Mouse (Mus musculus): ENCODE measurements around the gene Tbc1d16. TPM values are rescaled to one million over a fixed set of nuclear protein-coding genes. Genes with fewer than 3 reads are reported as not detected.

The Tbc1d16 gene
- polyA plus RNA-seq, 1 experiment from 2014 or later: 11.7 TPM

DNA sequence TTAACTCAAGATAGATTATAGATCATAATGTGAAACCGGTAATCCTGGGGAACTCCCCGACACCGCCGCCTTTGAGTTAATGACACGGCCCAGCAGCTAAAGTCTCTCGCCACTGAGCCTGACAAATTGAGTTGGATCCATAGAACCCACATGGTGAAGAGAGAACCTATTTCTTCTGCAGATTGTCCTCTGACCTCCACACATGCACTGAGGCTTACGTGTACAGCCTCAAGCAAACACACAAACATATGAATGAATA lies 64.6 kb downstream of the Tbc1d16 start:
- Histone ChIP-seq H3K4me2 (ENCODE audit: low read depth, low read length) (no peak overlapping the region), H3K36me3 (ENCODE audit: control insufficient read depth, insufficient read depth, low read length) (no peaks in the 10 kb centered on the region), H3K4me1 (ENCODE audit: control insufficient read depth, insufficient read depth, low read length) (peaks cover 5% of the 10 kb centered on the region), H3K9ac (ENCODE audit: low read depth, low read length) (no peak overlapping the region), H3K27me3 (replicated peaks; ENCODE audit: control insufficient read depth, insufficient read depth, low read length) (no peaks in the 10 kb centered on the region), H3K27ac (replicated peaks; ENCODE audit: low read depth, low read length) (no peak overlapping the region), H3K4me3 (ENCODE audit: low read depth, low read length) (no peak overlapping the region), H3K9me3 (ENCODE audit: control insufficient read depth, low read length) (no peaks in the 10 kb centered on the region)
- ATAC-seq (ENCODE audit: low read depth) (no peak), DNase-seq (ENCODE audit: low spot score) (no peak)
- WGBS: 85% methylated on average over 7 of the region's 7 CpGs

DNA sequence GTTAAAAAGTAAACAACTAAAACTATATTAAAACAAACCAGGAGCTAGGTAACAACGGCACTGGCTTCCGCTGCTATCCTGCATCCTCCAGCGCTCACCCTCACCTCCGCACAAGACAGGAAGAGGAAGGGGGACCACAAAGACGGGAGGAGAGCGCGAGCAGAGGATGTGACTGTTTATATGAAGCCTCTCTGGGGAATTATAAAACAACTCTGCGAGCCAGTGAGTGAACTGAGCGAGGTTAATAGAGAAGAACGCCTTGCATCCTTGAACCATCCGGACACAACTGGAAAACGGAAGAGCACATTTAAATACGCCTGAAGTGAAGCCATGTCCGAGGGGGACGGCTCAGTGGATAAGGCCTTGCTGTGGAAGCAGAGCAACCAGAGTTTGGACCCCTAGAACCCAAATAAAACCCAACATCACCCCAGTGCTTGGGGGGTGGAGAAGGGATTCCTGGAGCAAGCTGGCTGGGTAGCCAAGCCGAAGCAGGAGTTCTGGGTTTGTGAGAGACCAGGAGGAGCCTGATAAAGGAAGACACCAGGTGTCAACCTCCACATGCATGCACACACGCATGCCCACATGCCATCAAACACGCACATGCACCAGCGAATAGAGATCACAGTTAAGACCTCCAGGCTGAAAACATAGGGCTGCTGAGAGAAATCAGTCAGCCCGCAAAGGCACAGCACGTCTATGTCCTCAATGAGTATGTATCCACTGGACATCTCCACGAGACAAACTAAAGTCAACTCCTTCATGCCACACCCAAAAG lies 65.2 kb downstream of the Tbc1d16 start:
- no peak overlapping the region for H3K9ac ChIP-seq (ENCODE audit: low read depth, low read length)
- WGBS: 65% methylated on average over 22 of the region's 22 CpGs
- H3K9me3 ChIP-seq (ENCODE audit: control insufficient read depth, low read length): no peaks in the 10 kb centered on the region
- H3K27ac ChIP-seq (replicated peaks; ENCODE audit: low read depth, low read length): 0 out of 2 replicates have a peak overlapping the region, but pooled peaks have one; percentile 18
- ATAC-seq (ENCODE audit: low read depth): no peak
- H3K4me1 ChIP-seq (ENCODE audit: control insufficient read depth, insufficient read depth, low read length): peaks cover 10% of the 10 kb centered on the region
- DNase-seq (ENCODE audit: low spot score): peak; percentile 43
- no peak overlapping the region for H3K4me2 ChIP-seq (ENCODE audit: low read depth, low read length)
- no peaks in the 10 kb centered on the region for H3K36me3 ChIP-seq (ENCODE audit: control insufficient read depth, insufficient read depth, low read length)
- H3K27me3 ChIP-seq (replicated peaks; ENCODE audit: control insufficient read depth, insufficient read depth, low read length): no peaks in the 10 kb centered on the region
- no peak overlapping the region for H3K4me3 ChIP-seq (ENCODE audit: low read depth, low read length)

DNA sequence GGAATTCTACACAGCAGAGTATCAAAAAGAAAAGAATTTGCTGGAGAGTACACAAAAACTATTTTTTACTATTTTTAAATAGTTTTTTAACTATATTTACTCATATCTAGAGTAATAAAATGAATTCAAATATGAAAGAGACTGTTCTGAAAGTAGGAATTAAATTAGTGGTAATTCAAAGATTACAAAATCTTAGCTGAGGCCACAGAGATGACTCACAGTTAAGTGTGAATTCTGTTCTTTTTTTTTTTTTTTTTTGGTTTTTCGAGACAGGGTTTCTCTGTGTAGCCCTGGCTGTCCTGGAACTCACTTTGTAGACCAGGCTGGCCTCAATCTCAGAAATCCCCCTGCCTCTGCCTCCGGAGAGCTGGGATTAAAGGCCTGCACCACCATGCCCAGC lies 66.6 kb downstream of the Tbc1d16 start:
- Histone ChIP-seq H3K27me3 (replicated peaks; ENCODE audit: control insufficient read depth, insufficient read depth, low read length) (no peaks in the 10 kb centered on the region; the same call in 1 of the 2 replicates), H3K4me3 (ENCODE audit: low read depth, low read length) (no peak overlapping the region), H3K9me3 (ENCODE audit: control insufficient read depth, low read length) (no peaks in the 10 kb centered on the region), H3K27ac (replicated peaks; ENCODE audit: low read depth, low read length) (no peak overlapping the region), H3K4me2 (ENCODE audit: low read depth, low read length) (no peak overlapping the region), H3K9ac (ENCODE audit: low read depth, low read length) (no peak overlapping the region), H3K36me3 (ENCODE audit: control insufficient read depth, insufficient read depth, low read length) (no peaks in the 10 kb centered on the region), H3K4me1 (ENCODE audit: control insufficient read depth, insufficient read depth, low read length) (peaks cover 25% of the 10 kb centered on the region)
- DNase-seq (ENCODE audit: low spot score) (no peak), ATAC-seq (ENCODE audit: low read depth) (no peak)
- 75% methylated on average over 2 of the region's 2 CpGs for WGBS

DNA sequence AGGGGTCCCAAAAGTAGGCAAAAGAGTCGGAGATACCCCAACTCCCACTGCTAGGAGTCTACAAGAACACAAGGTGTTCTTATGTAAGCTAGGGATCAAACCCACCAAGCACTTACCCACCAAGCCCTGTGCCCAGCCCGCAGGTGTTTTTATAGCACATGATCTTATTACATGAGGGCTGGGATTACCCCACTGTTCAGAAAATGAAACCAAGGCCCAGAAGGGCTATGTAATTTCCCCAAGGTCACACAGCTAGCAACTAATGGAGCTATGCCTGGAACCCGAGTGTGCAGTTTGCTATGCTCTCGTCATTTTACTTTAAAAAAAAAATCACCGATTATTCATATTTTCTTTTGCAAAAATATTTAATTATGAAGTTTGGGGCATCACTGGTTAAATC lies 68.2 kb downstream of the Tbc1d16 start:
- Histone ChIP-seq H3K4me1 (ENCODE audit: control insufficient read depth, insufficient read depth, low read length) (peaks cover 26% of the 10 kb centered on the region), H3K4me3 (ENCODE audit: low read depth, low read length) (no peak overlapping the region), H3K9me3 (ENCODE audit: control insufficient read depth, low read length) (no peaks in the 10 kb centered on the region), H3K9ac (ENCODE audit: low read depth, low read length) (no peak overlapping the region), H3K4me2 (ENCODE audit: low read depth, low read length) (0 out of 2 replicates have a peak overlapping the region, but pooled peaks have one; percentile 2), H3K27ac (replicated peaks; ENCODE audit: low read depth, low read length) (no peak overlapping the region), H3K36me3 (ENCODE audit: control insufficient read depth, insufficient read depth, low read length) (peaks cover 11% of the 10 kb centered on the region), H3K27me3 (replicated peaks; ENCODE audit: control insufficient read depth, insufficient read depth, low read length) (no peaks in the 10 kb centered on the region; the same call in 1 of the 2 replicates)
- 84% methylated on average over 5 of the region's 5 CpGs for WGBS
- ATAC-seq (ENCODE audit: low read depth): no peak
- no peak for DNase-seq (ENCODE audit: low spot score)

DNA sequence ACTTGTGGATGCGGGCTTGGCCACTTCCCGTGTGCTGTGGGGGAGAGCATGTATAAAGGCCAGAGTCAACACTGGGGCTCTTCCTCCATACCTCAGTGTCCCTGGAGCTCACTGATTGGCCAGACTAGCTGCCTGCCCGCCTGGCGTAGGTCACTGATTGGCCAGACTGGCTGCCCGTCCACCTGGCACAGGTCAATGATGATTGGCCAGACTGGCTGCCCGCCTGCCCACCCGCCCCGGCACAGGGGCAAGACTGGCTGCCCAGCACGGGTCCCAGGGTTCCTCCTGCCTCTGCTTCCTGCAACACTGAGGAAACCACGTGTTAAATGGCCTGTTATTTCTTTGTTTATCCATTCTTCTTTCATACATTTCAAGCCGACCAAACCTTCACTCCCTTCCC lies 68.8 kb downstream of the Tbc1d16 start:
- Histone ChIP-seq H3K9me3 (ENCODE audit: control insufficient read depth, low read length) (no peaks in the 10 kb centered on the region), H3K36me3 (ENCODE audit: control insufficient read depth, insufficient read depth, low read length) (peaks cover 15% of the 10 kb centered on the region), H3K27me3 (replicated peaks; ENCODE audit: control insufficient read depth, insufficient read depth, low read length) (no peaks in the 10 kb centered on the region; the same call in 1 of the 2 replicates), H3K9ac (ENCODE audit: low read depth, low read length) (no peak overlapping the region), H3K4me1 (ENCODE audit: control insufficient read depth, insufficient read depth, low read length) (peaks cover 26% of the 10 kb centered on the region), H3K4me3 (ENCODE audit: low read depth, low read length) (no peak overlapping the region), H3K4me2 (ENCODE audit: low read depth, low read length) (0 out of 2 replicates have a peak overlapping the region, but pooled peaks have one; percentile 2), H3K27ac (replicated peaks; ENCODE audit: low read depth, low read length) (no peak overlapping the region)
- 47% methylated on average over 11 of the region's 11 CpGs for WGBS
- peak; percentile 38 for DNase-seq (ENCODE audit: low spot score)
- ATAC-seq (ENCODE audit: low read depth): no peak

DNA sequence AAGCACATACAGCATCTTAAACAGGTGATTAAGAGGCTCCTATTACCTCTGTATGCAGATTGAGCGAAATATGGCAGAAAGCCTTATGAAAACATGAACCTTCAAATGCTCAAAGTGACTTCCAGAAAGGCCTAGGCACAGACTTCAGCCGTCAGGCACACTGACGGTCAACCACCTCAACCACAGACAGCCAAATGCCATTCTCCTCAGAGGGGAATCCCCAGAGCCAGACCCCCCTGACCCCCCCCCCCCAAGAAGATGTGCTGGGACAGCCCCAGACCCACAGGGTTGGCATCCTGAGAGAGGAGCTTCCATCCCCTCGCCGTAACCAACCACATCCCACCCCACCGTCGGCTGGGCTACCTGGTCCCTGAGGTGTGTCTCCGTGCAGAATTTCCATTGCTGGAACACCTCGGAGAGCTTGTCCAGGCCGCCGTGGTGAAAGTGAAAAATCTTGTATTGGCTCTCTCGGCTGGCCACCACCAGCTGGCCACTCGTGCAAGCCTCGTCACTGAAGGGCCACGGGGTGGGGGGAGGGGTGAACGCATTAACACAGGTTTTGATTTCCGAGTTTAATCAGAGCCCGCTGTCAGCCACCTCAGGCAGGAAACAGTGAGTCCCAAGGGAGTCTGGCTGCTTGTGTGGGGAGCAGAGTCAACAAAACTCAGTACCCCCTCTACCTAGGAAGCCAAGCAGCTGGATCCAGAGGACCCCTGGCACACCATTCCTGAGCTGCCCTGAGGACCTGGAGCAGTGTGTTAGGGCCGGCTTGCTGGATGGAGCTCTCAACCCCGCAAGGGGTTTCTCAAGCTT lies 70.7 kb downstream of the Tbc1d16 start:
- WGBS: 17% methylated on average over 20 of the region's 20 CpGs
- Histone ChIP-seq H3K4me1 (ENCODE audit: control insufficient read depth, insufficient read depth, low read length) (peaks cover 26% of the 10 kb centered on the region), H3K27ac (replicated peaks; ENCODE audit: low read depth, low read length) (no peak overlapping the region), H3K36me3 (ENCODE audit: control insufficient read depth, insufficient read depth, low read length) (peaks cover 26% of the 10 kb centered on the region), H3K9me3 (ENCODE audit: control insufficient read depth, low read length) (no peaks in the 10 kb centered on the region), H3K9ac (ENCODE audit: low read depth, low read length) (peak overlapping the region; percentile 4; the same call in 1 of the 2 replicates), H3K4me2 (ENCODE audit: low read depth, low read length) (peak overlapping the region; percentile 34), H3K4me3 (ENCODE audit: low read depth, low read length) (no peak overlapping the region), H3K27me3 (replicated peaks; ENCODE audit: control insufficient read depth, insufficient read depth, low read length) (no peaks in the 10 kb centered on the region; the same call in 1 of the 2 replicates)
- ATAC-seq (ENCODE audit: low read depth): no peak
- peak; percentile 57 for DNase-seq (ENCODE audit: low spot score)

DNA sequence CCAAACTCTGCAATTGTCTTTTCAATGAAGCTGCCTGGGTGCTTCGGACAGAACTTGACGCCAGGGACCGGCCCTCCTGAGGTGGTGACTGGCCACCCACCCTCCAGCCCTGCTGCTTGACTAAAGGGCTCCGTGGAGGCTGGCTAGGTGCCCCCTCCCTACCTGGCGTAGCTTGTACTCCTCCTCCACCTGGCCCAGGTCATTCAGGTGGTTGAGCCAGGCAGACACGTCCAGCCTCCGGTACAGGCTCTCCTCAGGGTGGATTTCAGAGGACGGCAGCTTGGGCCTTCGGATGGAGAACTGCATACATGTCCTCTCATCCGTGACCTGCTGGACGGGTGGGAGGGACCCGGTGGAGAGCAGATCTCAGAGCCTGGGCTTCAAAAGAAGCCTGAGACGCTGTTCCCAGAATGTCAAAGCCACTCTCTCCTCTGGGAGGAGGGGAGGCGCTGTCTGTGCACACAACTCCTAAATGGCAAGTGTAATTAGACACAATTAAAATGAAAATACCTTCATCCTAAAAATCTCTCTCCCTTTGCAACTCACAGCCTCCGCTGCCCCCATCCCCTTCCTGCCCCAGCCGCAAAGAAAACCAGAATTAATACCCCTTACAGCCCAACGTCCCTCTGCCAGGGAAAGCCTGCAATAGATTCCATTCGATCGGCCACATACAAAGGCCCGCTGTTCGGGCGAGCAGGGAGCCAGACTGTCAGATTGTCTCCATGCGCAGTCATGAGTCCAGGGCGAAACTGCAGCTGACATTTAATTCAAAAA lies 71.6 kb downstream of the Tbc1d16 start:
- Histone ChIP-seq H3K27ac (replicated peaks; ENCODE audit: low read depth, low read length) (no peak overlapping the region), H3K9ac (ENCODE audit: low read depth, low read length) (peak overlapping the region; percentile 4; the same call in 1 of the 2 replicates)
- DNase-seq (ENCODE audit: low spot score): peak; percentile 55

More for the DNA sequence above, 71.6 kb downstream of the Tbc1d16 start:
- peaks cover 34% of the 10 kb centered on the region for H3K36me3 ChIP-seq (ENCODE audit: control insufficient read depth, insufficient read depth, low read length)
- H3K4me2 ChIP-seq (ENCODE audit: low read depth, low read length): peak overlapping the region; percentile 34
- no peak overlapping the region for H3K4me3 ChIP-seq (ENCODE audit: low read depth, low read length)
- WGBS: 33% methylated on average over 23 of the region's 24 CpGs
- peaks cover 26% of the 10 kb centered on the region for H3K4me1 ChIP-seq (ENCODE audit: control insufficient read depth, insufficient read depth, low read length)
- no peaks in the 10 kb centered on the region for H3K9me3 ChIP-seq (ENCODE audit: control insufficient read depth, low read length)
- no peaks in the 10 kb centered on the region; the same call in 1 of the 2 replicates for H3K27me3 ChIP-seq (replicated peaks; ENCODE audit: control insufficient read depth, insufficient read depth, low read length)
- ATAC-seq (ENCODE audit: low read depth): no peak

All from embryonic facial prominence, embryonic 14.5 days (tissue).